Mouse (Mus musculus): ENCODE measurements around the gene Lman2. TPM values are rescaled to one million over a fixed set of nuclear protein-coding genes. Genes with fewer than 3 reads are reported as not detected.
A peak's percentile ranks its signal among the peaks of the same experiment; 100 is the strongest.

The Lman2 gene
- polyA plus RNA-seq, 1 experiment: 81.4 TPM

DNA sequence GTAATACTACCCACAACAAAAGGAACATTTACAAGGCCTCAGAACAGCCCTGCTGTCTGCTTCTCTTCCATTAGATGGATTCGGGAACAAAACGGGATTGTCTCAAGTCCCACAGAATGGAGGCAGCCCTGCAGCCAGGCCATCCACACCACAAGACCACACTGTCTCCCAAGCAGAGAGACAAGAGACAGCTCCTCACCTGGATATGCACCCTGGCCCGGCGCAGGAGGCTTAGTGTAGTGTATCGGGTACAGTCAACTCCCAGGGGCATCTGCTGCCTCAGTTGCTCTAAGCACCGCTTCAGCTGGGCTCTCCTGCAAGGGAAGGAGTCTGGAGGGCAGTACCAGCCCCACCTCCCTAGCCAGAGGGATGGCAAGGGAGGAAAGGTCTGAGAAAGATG is 34.4 kb downstream of the Lman2 start:
- H3K79me2 ChIP-seq (ENCODE audit: control insufficient read depth, insufficient read depth): peaks cover 31% of the 10 kb centered on the region
- peak overlapping the region; percentile 0 for H3ac ChIP-seq (ENCODE audit: control insufficient read depth, insufficient read length, low read depth)
- TF ChIP-seq MAX (IDR thresholded peaks at IDR 0.05) (no peak), USF1 (IDR thresholded peaks at IDR 0.05; ENCODE audit: low read depth) (no peak), FOSL1 (IDR thresholded peaks at IDR 0.05; ENCODE audit: insufficient read depth, low read length, poor library complexity, severe bottlenecking) (no peak), MYOD1 (IDR thresholded peaks at IDR 0.05; ENCODE audit: control insufficient read depth, insufficient read length, low read depth) (no peak), MYOG (IDR thresholded peaks at IDR 0.05; ENCODE audit: control insufficient read depth, extremely low read depth, insufficient read length) (no peak), CTCF (IDR thresholded peaks at IDR 0.05; ENCODE audit: control insufficient read depth, insufficient read depth, insufficient read length) (no peak), CEBPB (IDR thresholded peaks at IDR 0.05; ENCODE audit: low read depth) (no peak)
- peaks cover 27% of the 10 kb centered on the region for H3K36me3 ChIP-seq (ENCODE audit: control insufficient read depth, insufficient read depth)
- H3K27me3 ChIP-seq (ENCODE audit: control insufficient read depth, insufficient read depth, insufficient read length): no peaks in the 10 kb centered on the region
- no peak overlapping the region for H3K4me3 ChIP-seq (ENCODE audit: insufficient read depth, poor library complexity, severe bottlenecking)
- peaks cover 15% of the 10 kb centered on the region for H3K79me3 ChIP-seq (ENCODE audit: low read depth)

DNA sequence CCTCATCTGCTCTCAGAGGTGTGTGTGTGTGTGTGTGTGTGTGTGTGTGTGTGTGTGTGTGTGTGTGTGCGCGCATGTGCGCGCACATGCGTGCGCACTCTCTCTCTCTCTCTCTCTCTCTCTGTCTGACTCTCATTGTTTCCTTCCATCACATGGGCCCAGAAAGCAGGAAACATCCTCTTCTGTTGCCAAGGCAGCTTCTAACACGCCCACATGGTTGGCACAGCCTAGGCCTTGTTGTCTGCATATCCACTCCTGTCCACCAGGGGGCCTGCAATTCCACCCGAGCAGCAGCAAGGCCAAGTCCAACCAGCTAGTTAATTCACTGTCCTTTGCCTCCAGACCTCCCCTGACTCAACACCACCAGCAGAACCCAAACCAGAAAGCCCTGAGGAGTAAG is 35.0 kb downstream of the Lman2 start:
- no peaks in the 10 kb centered on the region for H3K27me3 ChIP-seq (ENCODE audit: control insufficient read depth, insufficient read depth, insufficient read length)
- no peak overlapping the region for H3K4me3 ChIP-seq (ENCODE audit: insufficient read depth, poor library complexity, severe bottlenecking)
- H3K79me3 ChIP-seq (ENCODE audit: low read depth): peaks cover 21% of the 10 kb centered on the region
- no peak overlapping the region for H3ac ChIP-seq (ENCODE audit: control insufficient read depth, insufficient read length, low read depth)
- H3K36me3 ChIP-seq (ENCODE audit: control insufficient read depth, insufficient read depth): peaks cover 29% of the 10 kb centered on the region
- peaks cover 37% of the 10 kb centered on the region for H3K79me2 ChIP-seq (ENCODE audit: control insufficient read depth, insufficient read depth)
- TF ChIP-seq FOSL1 (IDR thresholded peaks at IDR 0.05; ENCODE audit: insufficient read depth, low read length, poor library complexity, severe bottlenecking) (no peak), MAX (IDR thresholded peaks at IDR 0.05) (peak; percentile 48), CTCF (IDR thresholded peaks at IDR 0.05; ENCODE audit: control insufficient read depth, insufficient read depth, insufficient read length) (peak; percentile 86), USF1 (IDR thresholded peaks at IDR 0.05; ENCODE audit: low read depth) (peak; percentile 41), MYOG (IDR thresholded peaks at IDR 0.05; ENCODE audit: control insufficient read depth, extremely low read depth, insufficient read length) (no peak)

DNA sequence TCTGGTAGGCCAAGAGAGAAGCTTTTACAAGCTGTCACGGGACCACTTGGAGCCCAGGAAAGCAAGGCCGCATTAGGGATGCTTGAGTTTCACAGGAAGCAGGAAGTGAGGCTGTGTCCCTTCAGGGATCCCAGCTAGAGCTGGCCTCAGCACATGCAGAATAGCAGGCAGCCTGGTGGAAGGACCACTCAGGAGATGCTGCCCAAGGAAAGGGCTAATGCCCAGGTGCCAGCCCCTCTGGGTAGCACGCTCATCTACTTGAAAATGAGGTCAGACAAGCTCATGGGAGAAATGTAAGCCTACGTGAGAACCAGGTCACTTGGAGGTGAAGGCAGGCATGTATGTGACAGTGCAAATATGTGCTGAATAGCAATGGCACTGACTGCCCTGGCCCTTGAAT is 35.4 kb downstream of the Lman2 start:
- Histone ChIP-seq H3ac (ENCODE audit: control insufficient read depth, insufficient read length, low read depth) (no peak overlapping the region), H3K36me3 (ENCODE audit: control insufficient read depth, insufficient read depth) (peaks cover 29% of the 10 kb centered on the region), H3K79me3 (ENCODE audit: low read depth) (peaks cover 25% of the 10 kb centered on the region), H3K27me3 (ENCODE audit: control insufficient read depth, insufficient read depth, insufficient read length) (no peaks in the 10 kb centered on the region), H3K79me2 (ENCODE audit: control insufficient read depth, insufficient read depth) (peaks cover 41% of the 10 kb centered on the region), H3K4me3 (ENCODE audit: insufficient read depth, poor library complexity, severe bottlenecking) (no peak overlapping the region)
- TF ChIP-seq MAX (IDR thresholded peaks at IDR 0.05): no peak
- no peak for TF ChIP-seq MYOD1 (IDR thresholded peaks at IDR 0.05; ENCODE audit: control insufficient read depth, insufficient read length, low read depth)
- TF ChIP-seq FOSL1 (IDR thresholded peaks at IDR 0.05; ENCODE audit: insufficient read depth, low read length, poor library complexity, severe bottlenecking): no peak
- no peak for TF ChIP-seq CEBPB (IDR thresholded peaks at IDR 0.05; ENCODE audit: low read depth)

DNA sequence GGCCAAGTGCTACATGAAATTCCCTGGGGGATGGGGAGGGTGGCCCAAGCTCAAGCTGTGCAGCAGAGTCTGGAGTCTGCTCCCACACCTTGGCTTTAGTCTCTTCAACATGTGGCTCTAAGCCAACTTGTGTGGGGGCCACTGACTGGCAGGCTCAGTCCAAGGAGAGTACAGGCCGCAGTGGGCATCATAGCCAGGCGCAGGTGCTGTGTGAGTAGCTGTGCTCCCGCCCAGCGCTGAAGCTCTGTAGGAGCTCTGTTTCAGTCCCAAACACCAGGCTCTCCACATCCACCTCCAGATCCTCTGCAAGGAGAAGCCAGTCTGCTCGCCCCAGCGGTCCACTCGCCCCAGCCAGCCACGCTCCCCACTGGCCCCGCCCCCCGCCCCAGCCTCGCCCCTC is 37.0 kb downstream of the Lman2 start:
- peaks cover 57% of the 10 kb centered on the region for H3K79me2 ChIP-seq (ENCODE audit: control insufficient read depth, insufficient read depth)
- TF ChIP-seq FOSL1 (IDR thresholded peaks at IDR 0.05; ENCODE audit: insufficient read depth, low read length, poor library complexity, severe bottlenecking): no peak
- TF ChIP-seq USF1 (IDR thresholded peaks at IDR 0.05; ENCODE audit: low read depth): no peak
- no peak for TF ChIP-seq MYOD1 (IDR thresholded peaks at IDR 0.05; ENCODE audit: control insufficient read depth, insufficient read length, low read depth)
- H3K36me3 ChIP-seq (ENCODE audit: control insufficient read depth, insufficient read depth): peaks cover 29% of the 10 kb centered on the region
- H3K79me3 ChIP-seq (ENCODE audit: low read depth): peaks cover 36% of the 10 kb centered on the region
- H3K27me3 ChIP-seq (ENCODE audit: control insufficient read depth, insufficient read depth, insufficient read length): no peaks in the 10 kb centered on the region
- no peak overlapping the region for H3ac ChIP-seq (ENCODE audit: control insufficient read depth, insufficient read length, low read depth)
- H3K4me3 ChIP-seq (ENCODE audit: insufficient read depth, poor library complexity, severe bottlenecking): no peak overlapping the region

DNA sequence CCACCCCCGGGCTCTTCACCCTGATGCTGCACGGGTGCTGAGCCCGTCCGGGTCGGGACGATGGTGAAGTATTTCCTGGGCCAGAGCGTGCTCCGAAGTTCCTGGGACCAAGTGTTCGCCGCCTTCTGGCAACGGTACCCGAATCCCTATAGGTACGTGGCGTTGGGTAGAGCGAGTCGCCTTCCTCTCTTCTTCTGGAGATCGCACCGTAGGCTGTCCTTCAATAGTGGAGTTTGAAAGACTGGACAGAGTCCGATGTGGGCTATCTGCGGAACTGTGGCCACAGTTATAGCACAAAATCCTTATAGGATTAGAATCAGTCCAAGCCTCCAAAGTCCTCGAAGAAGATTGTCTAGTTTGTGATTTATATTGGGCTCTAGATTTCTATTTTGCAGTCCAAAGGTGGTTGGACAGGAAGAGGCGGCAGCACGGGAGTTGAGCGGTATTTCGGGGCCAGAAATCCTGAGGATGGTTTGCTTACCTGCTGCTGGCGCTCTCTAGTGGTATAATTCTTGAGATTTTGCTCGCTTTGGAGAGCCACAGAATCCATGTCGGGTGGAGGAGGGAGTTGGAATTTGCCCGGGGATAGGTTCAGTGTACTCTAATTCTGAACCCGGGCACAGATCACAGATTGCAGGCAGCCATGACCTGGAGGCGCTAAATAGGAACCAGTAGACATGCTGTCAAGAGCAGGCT is 40.3 kb downstream of the Lman2 start:
- H3K36me3 ChIP-seq (ENCODE audit: control insufficient read depth, insufficient read depth): peaks cover 49% of the 10 kb centered on the region
- H3K79me2 ChIP-seq (ENCODE audit: control insufficient read depth, insufficient read depth): peaks cover 52% of the 10 kb centered on the region
- no peak for TF ChIP-seq FOSL1 (IDR thresholded peaks at IDR 0.05; ENCODE audit: insufficient read depth, low read length, poor library complexity, severe bottlenecking)
- TF ChIP-seq USF1 (IDR thresholded peaks at IDR 0.05; ENCODE audit: low read depth): no peak
- no peak for TF ChIP-seq MYOG (IDR thresholded peaks at IDR 0.05; ENCODE audit: control insufficient read depth, extremely low read depth, insufficient read length)
- TF ChIP-seq MAX (IDR thresholded peaks at IDR 0.05): no peak
- no peak for TF ChIP-seq CTCF (IDR thresholded peaks at IDR 0.05; ENCODE audit: control insufficient read depth, insufficient read depth, insufficient read length)
- no peak for TF ChIP-seq MYOD1 (IDR thresholded peaks at IDR 0.05; ENCODE audit: control insufficient read depth, insufficient read length, low read depth)
- no peak for TF ChIP-seq CEBPB (IDR thresholded peaks at IDR 0.05; ENCODE audit: low read depth)
- H3ac ChIP-seq (ENCODE audit: control insufficient read depth, insufficient read length, low read depth): peak overlapping the region; percentile 92
- peak overlapping the region; percentile 92 for H3K4me3 ChIP-seq (ENCODE audit: insufficient read depth, poor library complexity, severe bottlenecking)
- peaks cover 34% of the 10 kb centered on the region for H3K79me3 ChIP-seq (ENCODE audit: low read depth)
- H3K27me3 ChIP-seq (ENCODE audit: control insufficient read depth, insufficient read depth, insufficient read length): no peaks in the 10 kb centered on the region

DNA sequence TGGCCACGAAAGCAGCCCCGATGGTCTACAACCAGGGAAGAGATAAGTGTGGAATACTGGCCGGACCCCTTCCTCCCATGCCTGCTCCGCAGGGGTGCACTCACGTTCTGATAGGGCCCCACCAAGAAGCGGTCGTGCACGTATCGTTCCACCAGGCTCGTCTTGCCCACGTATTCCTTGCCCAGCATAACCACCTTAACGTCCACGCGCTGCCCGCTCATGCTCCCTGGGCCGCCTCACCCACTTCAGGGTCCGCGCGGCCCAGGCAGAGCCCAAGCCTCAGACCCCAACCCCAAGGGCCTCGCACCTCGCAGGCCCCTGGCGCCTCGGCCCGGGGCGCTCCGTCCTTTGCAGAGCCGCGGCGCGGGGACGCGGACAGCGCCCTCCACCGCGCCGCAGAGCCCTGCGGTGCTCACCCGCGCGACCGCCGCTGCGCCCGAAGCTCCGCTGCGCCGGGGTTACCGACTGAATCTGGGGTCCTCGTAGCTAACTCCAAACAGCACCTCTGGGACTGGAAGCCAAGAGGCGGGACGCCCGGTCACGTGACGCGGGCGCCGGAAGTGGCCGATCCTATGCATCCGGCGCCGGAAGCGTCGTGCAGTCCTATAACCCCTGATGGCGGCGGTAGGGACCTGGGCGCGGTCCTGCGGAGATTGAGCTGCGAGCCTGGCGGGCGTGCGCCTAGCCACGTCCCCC is 41.0 kb downstream of the Lman2 start, which contains the start of gene Rab24:
Gene Rab24, minus strand, starts transcription at position 513 of the 696 bp plus-strand sequence.
- H3K4me3 ChIP-seq (ENCODE audit: insufficient read depth, poor library complexity, severe bottlenecking): peak within 1 kb of the TSS; percentile 92
- TF ChIP-seq MAX (IDR thresholded peaks at IDR 0.05): no peak
- TF ChIP-seq MYOG (IDR thresholded peaks at IDR 0.05; ENCODE audit: control insufficient read depth, extremely low read depth, insufficient read length): no peak
- TF ChIP-seq FOSL1 (IDR thresholded peaks at IDR 0.05; ENCODE audit: insufficient read depth, low read length, poor library complexity, severe bottlenecking): no peak
- no peak for TF ChIP-seq MYOD1 (IDR thresholded peaks at IDR 0.05; ENCODE audit: control insufficient read depth, insufficient read length, low read depth)
- peak; percentile 97 for TF ChIP-seq USF1 (IDR thresholded peaks at IDR 0.05; ENCODE audit: low read depth)
- H3ac ChIP-seq (ENCODE audit: control insufficient read depth, insufficient read length, low read depth): peak within 1 kb of the TSS; percentile 92
- H3K36me3 ChIP-seq (ENCODE audit: control insufficient read depth, insufficient read depth): peaks cover 49% of the 10 kb centered on the region
- peaks cover 52% of the 10 kb centered on the region for H3K79me2 ChIP-seq (ENCODE audit: control insufficient read depth, insufficient read depth)
- H3K79me3 ChIP-seq (ENCODE audit: low read depth): peaks cover 34% of the 10 kb centered on the region
- H3K27me3 ChIP-seq (ENCODE audit: control insufficient read depth, insufficient read depth, insufficient read length): no peaks in the 10 kb centered on the region

Data from C2C12 (cell line).